Mouse (Mus musculus) urinary bladder, postnatal 4 days (tissue): ENCODE results near the gene Cd24a.
A peak's percentile ranks its signal among the peaks of the same experiment; 100 is the strongest.

Source experiments
- DNase-seq, 2 experiments: peaks; one replicate each; pipeline ENCODE4 v3.0.0; 2021 to 2022; ENCODE audit warnings: low spot score in 2 of 2

The Cd24a gene

GRCm38 (mm10) chr10:43577997-43578331 lies at the start of gene Cd24a:
Gene Cd24a (plus strand): TSS chr10:43578284.
- DNase-seq, result no peak

DNA sequence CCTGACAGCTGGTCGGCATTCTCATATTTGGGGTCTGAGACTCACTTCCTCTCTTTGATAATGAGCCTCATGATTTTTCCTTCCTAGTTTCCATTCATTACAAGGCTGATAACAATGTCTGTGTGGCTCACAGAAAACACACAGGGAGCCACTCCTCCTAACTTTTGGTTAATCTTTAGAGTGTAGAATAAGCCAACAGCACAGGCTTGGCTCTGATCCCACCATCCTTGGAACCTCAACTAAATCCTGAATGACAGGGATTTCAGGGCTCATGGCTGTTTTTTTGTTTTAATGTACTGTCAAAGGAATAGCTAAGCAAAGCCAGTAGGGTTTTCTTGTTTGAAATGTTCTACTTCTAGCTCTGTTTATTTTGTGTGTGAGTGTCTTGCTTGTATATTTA lies 43.7 kb upstream of the Cd24a start:
- no peak for DNase-seq

DNA sequence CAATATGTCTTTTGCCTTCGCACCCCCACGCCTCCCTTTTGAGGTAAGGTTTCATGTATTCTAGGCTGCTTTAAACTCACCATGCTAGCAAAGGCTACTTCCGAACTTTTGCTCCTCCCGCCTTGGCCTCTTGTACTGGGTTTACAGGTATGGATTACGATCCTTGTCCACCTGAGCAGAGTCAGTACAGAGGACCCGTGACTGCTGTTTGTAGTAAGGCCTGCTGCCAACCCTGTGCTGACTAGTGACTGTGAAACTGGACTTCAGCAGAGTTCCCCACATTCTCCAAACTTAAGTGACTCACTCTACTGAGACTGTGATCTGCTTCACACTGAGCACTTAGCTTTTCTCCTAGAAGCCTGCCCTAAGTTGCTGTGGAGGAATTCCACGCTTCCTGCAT lies 40.4 kb upstream of the Cd24a start:
- DNase-seq, result no peak

GRCm38 (mm10) chr10:43538831-43539230 lies 39.3 kb upstream of the Cd24a start:
- no peak for DNase-seq

- no peak for DNase-seq
Observed at GRCm38 (mm10) chr10:43539746-43540310, 38.3 kb upstream of the Cd24a start.

DNA sequence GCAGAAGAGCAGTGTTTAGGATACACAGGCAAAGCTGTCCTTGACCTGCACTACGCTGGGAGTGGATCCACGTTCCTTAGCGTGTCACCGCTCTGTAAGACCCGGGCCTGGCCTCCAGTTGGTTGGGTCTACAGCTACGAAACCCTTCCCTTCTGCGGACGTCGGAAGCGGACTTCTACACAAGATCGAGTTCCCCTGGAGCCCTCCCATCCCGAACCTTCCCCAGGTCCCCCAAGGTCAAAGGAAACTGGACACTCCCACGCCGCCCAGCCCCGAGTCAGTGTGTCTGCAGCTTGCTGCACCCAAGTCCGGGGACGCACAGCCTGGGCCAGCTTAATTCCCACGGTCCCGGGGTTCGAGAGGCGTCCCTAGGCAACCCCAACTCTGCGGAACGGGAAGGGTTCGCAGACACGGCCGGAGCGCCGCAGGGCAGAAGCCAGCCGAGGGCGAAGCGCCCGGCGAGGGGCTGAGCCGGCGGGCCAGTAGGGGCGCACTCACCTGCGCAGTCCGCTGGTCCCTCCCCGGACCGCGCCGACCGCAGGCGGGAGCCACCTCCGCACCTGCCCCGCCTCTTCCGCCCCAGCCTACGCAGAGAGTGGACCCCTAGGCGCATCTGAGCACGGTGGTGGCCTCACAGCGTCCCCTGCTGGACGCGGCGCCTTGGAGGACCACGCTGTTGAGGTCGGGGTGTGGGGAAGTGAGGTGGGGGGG lies 37.5 kb upstream of the Cd24a start, which contains the start of gene 1700021F05Rik:
TSS of gene 1700021F05Rik (minus strand) at position 553 of the 711 bp plus-strand sequence.
- peak; percentile 95 to 96 for DNase-seq

DNA sequence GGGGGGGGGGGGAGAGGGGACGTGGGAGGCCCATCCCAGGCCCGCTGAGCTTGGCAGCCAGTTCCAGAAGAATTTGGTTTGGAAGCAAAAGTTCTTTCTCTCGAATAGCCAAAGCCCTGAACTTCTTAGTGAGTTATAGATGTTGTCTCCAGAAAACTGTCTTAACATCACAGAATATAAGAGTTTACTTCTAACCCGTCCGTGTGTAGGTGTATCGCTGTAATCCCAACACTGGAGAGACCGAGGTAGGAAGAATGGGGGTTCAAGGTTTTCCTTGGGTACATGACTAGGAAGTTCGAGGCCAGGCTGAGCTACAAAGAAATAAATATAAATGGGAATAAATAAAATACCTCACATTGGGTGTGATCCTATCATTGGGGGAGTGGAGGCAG lies 36.9 kb upstream of the Cd24a start:
- no peak for DNase-seq

DNA sequence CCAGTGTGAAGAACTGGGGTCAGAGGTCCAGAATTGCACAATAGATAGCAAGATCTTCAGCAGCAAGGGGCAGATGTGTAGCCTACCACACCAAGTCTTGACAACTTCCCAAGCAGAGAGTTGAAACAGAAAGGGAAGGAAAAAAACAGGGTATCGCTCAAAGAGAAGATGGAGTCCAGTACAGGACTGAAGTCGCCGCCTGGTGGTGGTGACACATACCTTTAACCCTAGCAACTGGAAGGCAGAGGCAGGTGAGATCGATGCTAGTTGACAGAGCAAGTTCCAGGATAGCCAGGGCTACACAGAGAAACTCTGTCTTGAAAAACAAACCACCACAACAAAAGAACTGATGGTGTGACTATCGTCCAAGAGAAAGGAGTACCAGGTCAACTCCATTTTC lies 28.7 kb upstream of the Cd24a start:
- no peak for DNase-seq

DNA sequence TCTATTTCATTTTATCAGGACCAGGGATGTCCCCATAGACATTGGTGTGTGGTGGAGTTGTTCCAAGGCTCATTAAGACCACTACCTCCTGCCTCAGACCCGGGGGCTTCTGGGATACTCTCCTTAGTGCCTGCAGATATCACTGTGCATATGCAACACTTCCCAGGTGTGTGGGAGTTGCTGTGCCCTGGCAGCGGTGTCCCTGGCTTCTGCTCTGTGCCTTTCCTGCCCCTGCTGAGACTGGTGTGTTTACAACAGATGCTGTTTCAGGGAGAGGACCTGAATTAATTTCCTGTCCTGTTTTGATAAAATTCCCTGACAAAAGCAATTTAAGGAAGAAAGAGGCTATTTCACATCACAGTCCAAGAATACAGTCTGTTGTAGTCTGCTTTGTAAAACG lies 27.2 kb upstream of the Cd24a start:
- DNase-seq, result no peak

- no peak for DNase-seq
Observed at GRCm38 (mm10) chr10:43551388-43551787, 26.7 kb upstream of the Cd24a start.

- no peak for DNase-seq
Observed at GRCm38 (mm10) chr10:43557630-43558165, 20.4 kb upstream of the Cd24a start.

GRCm38 (mm10) chr10:43559313-43559712 lies 18.8 kb upstream of the Cd24a start:
- DNase-seq, result no peak

DNA sequence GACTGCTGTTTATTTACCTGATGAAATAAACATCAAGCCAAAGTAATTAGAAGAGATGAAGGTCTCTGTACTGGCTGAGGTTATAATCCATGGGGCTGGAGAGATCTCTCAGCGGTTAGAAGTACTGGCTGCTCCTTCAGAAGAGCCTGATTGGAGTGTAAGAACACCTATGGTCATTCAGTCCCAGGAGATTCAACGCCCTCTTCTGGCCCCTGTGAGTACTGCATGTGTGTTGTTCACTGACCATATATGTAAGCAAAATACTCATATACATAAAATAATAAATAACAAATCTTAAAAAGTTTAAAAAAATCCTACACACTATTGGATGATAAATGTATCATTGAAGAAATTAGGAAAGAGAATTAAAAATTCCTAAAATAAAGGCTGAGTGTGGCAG lies 17.3 kb upstream of the Cd24a start:
- DNase-seq, result no peak

- no peak for DNase-seq
Observed at GRCm38 (mm10) chr10:43561311-43561710, 16.8 kb upstream of the Cd24a start.

DNA sequence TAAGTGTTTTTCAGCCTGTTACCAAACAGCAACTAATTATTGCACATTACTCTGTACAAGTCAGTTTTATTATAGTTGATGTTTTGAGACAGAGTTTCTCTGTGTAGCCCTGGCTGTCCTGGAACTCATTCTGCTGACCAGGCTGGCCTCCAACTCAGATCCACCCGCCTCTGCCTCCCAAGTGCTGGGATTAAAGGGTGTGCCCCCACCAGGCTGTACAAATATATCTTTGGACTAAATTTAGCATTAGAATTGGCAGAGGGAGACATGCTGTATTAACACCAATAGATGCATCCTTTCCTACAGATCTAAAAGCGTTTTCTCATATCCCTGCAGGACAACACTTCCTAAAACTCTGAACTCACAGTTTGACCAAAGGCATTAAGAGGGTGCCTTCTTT lies 3.7 kb upstream of the Cd24a start:
- no peak for DNase-seq

GRCm38 (mm10) chr10:43574956-43575355 lies 3.1 kb upstream of the Cd24a start:
- DNase-seq, result peak; percentile 48 to 82

GRCm38 (mm10) chr10:43577299-43577996 lies 636 bp upstream of the Cd24a start:
- no peak for DNase-seq

- DNase-seq, result peak; percentile 47 to 68
Observed at GRCm38 (mm10) chr10:43578366-43578753, 276 bp downstream of the Cd24a start.

GRCm38 (mm10) chr10:43578754-43579380 lies 783 bp downstream of the Cd24a start:
- DNase-seq, result peak; percentile 72 to 79

- peak; percentile 28 to 72 for DNase-seq
Observed at GRCm38 (mm10) chr10:43579381-43580261, 1.5 kb downstream of the Cd24a start.

- DNase-seq, result no peak
Observed at GRCm38 (mm10) chr10:43580649-43581078, 2.6 kb downstream of the Cd24a start.
